Mouse (Mus musculus) spleen, adult 12 weeks (tissue): ENCODE results near the gene Olfr803.

ENCODE experiments used
- DNase-seq: peaks from one replicate; pipeline ENCODE4 v3.0.0; 2022; ENCODE audit warnings: low spot score

The Olfr803 gene

DNA sequence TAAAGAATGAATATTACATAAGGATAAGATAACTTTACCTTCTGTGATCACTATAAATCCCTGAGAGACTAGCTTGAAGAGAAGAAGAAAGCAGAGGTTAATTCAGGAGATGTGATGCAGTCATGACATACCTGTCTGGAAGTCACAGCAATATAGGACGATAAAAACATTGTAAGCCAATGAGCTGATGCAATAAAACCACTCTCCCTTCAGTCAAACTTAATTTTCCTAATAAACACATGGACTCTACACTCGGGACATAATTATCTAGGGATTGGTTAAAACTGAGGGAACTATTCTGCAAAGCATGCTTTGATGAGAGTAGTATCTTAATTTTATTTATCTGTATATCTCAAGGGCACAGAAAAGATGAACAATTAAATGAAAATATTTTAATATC lies at the start of gene Olfr803:
Olfr803 (minus strand) TSS at position 101 of the 400 bp plus-strand sequence.
- DNase-seq = no peak

DNA sequence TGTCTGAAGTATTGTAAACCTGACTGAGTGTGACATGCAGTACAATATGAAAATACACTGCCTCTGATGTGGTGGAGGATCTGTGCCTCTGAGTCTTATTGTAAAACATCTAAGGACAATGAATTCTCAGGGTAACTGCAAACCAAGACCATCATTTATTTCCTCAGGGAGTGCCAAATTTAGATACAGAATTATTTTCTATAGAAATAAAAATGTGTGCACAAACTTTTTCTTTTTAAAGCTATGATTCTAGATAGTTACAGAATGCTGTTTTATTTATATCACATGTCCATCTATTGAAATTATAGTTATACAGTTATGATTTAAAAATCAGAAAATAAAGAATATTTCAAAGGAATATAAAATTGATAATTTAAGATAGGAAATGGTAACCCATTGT lies 47.7 kb upstream of the Olfr803 start, which contains the start of gene Olfr806:
Olfr806 (minus strand) TSS at position 101 of the 400 bp plus-strand sequence.
- no peak for DNase-seq

DNA sequence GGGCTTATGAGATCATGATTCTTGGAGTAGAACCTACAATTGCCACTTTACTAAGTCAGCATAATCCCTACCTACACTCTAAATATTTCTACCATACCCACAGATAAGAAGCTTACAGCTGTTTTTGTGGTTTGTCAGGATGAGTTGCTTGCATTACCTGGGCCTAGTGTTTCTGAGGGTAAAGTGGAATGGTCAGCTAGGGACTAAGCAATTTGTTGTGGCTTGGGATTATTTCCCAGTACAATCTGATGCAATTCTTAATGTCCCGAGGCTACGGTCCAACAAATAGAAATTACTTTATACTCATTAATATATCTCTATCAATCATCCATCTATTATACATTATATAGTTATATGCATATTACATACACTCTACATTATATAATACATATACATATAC lies 35.2 kb upstream of the Olfr803 start, which contains the start of gene Olfr805:
Olfr805 (minus strand) TSS at position 101 of the 400 bp plus-strand sequence.
- DNase-seq = no peak

- no peak for DNase-seq
Measured at GRCm38 (mm10) chr10:129702910-129703309, 8.8 kb upstream of the Olfr803 start, which contains the start of gene Olfr804. Olfr804 (plus strand) TSS chr10:129703210.

DNA sequence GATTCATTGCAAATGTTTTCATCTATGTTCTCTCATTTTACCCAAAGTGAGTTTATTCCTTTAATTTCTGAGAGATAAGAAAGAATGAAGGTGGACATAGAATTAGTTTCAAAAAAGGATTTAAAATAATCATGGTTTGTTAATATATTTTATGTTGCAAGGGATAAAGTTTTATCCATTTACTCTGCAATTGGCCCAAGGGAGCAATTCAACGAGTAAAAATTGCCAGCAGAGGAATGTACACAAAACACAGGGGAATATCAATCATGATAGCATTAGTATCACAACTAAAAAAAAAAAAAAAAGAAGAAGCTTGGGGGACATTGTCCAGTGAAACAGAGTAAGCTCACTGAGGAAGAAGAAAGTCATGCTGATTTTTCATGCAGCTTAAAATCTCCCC lies 6.0 kb downstream of the Olfr803 start, which contains the start of gene Olfr802:
Olfr802 (minus strand) TSS at position 101 of the 400 bp plus-strand sequence.
- DNase-seq = no peak

GRCm38 (mm10) chr10:129673765-129674164 lies 20.3 kb downstream of the Olfr803 start, which contains the start of gene Olfr801:
Olfr801 (minus strand) TSS chr10:129673865.
- no peak for DNase-seq

- DNase-seq = no peak
Measured at GRCm38 (mm10) chr10:129657394-129657793, 36.7 kb downstream of the Olfr803 start, which contains the start of gene Olfr800. Olfr800 (plus strand) TSS chr10:129657694.

GRCm38 (mm10) chr10:129651763-129652162 lies 42.3 kb downstream of the Olfr803 start:
- no peak for DNase-seq
